Mouse (Mus musculus) neural tube, embryonic 15.5 days (tissue): Measurements from ENCODE around the gene 1700020A23Rik. TPM values are rescaled to one million over a fixed set of nuclear protein-coding genes. Genes with fewer than 3 reads are reported as not detected.
A peak's percentile ranks its signal among the peaks of the same experiment; 100 is the strongest.

Experiments used
- ATAC-seq: fragments of 200-750 bp; cut with Nextera tagmentation; 2 replicates; pipeline ENCODE4 v1.8.0; 2017; ENCODE audit warnings: mild to moderate bottlenecking, moderate TSS enrichment, moderate library complexity; ENCODE audit not compliant: low FRiP score
- H3K27ac ChIP-seq: fragments of 300-500 bp; sonication (generic); replicated peaks from 2 replicates; pipeline ENCODE4 v1.5.1; 2015; ENCODE audit warnings: mild to moderate bottlenecking, inconsistent platforms
- H3K27me3 ChIP-seq: fragments of 300-500 bp; sonication (generic); replicated peaks from 2 replicates; pipeline ENCODE4 v1.6.1; 2015; ENCODE audit warnings: inconsistent platforms
- H3K36me3 ChIP-seq: fragments of 300-500 bp; sonication (generic); 2 replicates; pipeline ENCODE4 v1.6.1; 2015; ENCODE audit warnings: inconsistent platforms
- H3K4me1 ChIP-seq: fragments of 300-500 bp; sonication (generic); 2 replicates; pipeline ENCODE4 v1.6.1; 2015; ENCODE audit warnings: inconsistent platforms
- H3K4me2 ChIP-seq: fragments of 300-500 bp; sonication (generic); 2 replicates; pipeline ENCODE4 v1.6.1; 2015; ENCODE audit warnings: inconsistent platforms, mild to moderate bottlenecking, moderate library complexity
- H3K4me3 ChIP-seq: fragments of 300-500 bp; sonication (generic); replicated peaks from 2 replicates; pipeline ENCODE4 v1.5.1; 2015; ENCODE audit warnings: mild to moderate bottlenecking, inconsistent platforms
- H3K9ac ChIP-seq: fragments of 300-500 bp; sonication (generic); replicated peaks from 2 replicates; pipeline ENCODE4 v1.6.1; 2015; ENCODE audit warnings: mild to moderate bottlenecking, inconsistent platforms
- H3K9me3 ChIP-seq: fragments of 300-500 bp; sonication (generic); replicated peaks from 2 replicates; pipeline ENCODE4 v1.6.1; 2016; ENCODE audit warnings: inconsistent platforms
- WGBS: fragments of 180-500 bp; shearing (Covaris S2); methylation state at CpG from one replicate; pipeline ENCODE4 v1.1.7; 2015; ENCODE audit warnings: mixed read lengths; 5-methylcytosine and 5-hydroxymethylcytosine counted together
- polyA plus RNA-seq: library from polyadenylated mRNA; unstranded; fragments of >200 nt; fragmentation: Nextera tagmentation; extraction: Ambion mirVana; gene quantifications from 2 replicates; pipeline ENCODE4 v1.2.1, GENCODE M21; 2015

Gene 1700020A23Rik
- polyA plus RNA-seq, 1 experiment from 2014 or later, result 0.56 TPM

GRCm38 (mm10) chr2:130414094-130414856 lies 9.2 kb downstream of the 1700020A23Rik start:
- 80% methylated on average over 6 of the region's 6 CpGs for WGBS
- no peaks in the 10 kb centered on the region for H3K9me3 ChIP-seq
- no peak for ATAC-seq
- no peak overlapping the region for H3K4me2 ChIP-seq
- H3K4me3 ChIP-seq, result no peak overlapping the region
- H3K9ac ChIP-seq, result no peak overlapping the region
- peaks cover 9% of the 10 kb centered on the region; the same call in 1 of the 2 replicates for H3K36me3 ChIP-seq
- no peak overlapping the region for H3K27ac ChIP-seq
- no peaks in the 10 kb centered on the region for H3K27me3 ChIP-seq
- no peaks in the 10 kb centered on the region for H3K4me1 ChIP-seq

GRCm38 (mm10) chr2:130421781-130422620 lies 16.9 kb downstream of the 1700020A23Rik start:
- no peaks in the 10 kb centered on the region for H3K9me3 ChIP-seq
- 97% methylated on average over 26 of the region's 26 CpGs for WGBS
- no peak overlapping the region for H3K4me2 ChIP-seq
- ATAC-seq, result no peak
- H3K27me3 ChIP-seq, result no peaks in the 10 kb centered on the region
- H3K4me3 ChIP-seq, result no peak overlapping the region
- H3K4me1 ChIP-seq, result peaks cover 44% of the 10 kb centered on the region
- no peak overlapping the region for H3K9ac ChIP-seq
- no peak overlapping the region for H3K27ac ChIP-seq
- peaks cover 12% of the 10 kb centered on the region; the same call in 1 of the 2 replicates for H3K36me3 ChIP-seq

GRCm38 (mm10) chr2:130423397-130424125 lies 18.5 kb downstream of the 1700020A23Rik start:
- Histone ChIP-seq H3K4me2 (peak overlapping the region; percentile 83), H3K36me3 (peaks cover 10% of the 10 kb centered on the region; the same call in 1 of the 2 replicates), H3K27me3 (no peaks in the 10 kb centered on the region), H3K9ac (peak overlapping the region; percentile 68), H3K27ac (peak overlapping the region; percentile 96), H3K4me3 (peak overlapping the region; percentile 75), H3K4me1 (peaks cover 44% of the 10 kb centered on the region), H3K9me3 (no peaks in the 10 kb centered on the region)
- ATAC-seq, result peak; percentile 85
- 15% methylated on average over 49 of the region's 49 CpGs for WGBS

GRCm38 (mm10) chr2:130424126-130424853 lies 19.2 kb downstream of the 1700020A23Rik start, which contains the start of the genes Vps16 and Pced1a:
Gene Vps16, plus strand, starts transcription at chr2:130424339.
Gene Pced1a, minus strand, starts transcription at chr2:130424701.
- peak within 1 kb of the TSS; percentile 83 for H3K4me2 ChIP-seq
- H3K9ac ChIP-seq, result peak within 1 kb of the TSS; percentile 68
- H3K9me3 ChIP-seq, result no peaks in the 10 kb centered on the region
- 0 out of 2 replicates have a peak, but pooled peaks cover 3% of the 10 kb centered on the region for H3K36me3 ChIP-seq
- ATAC-seq, result peak; percentile 96
- no peaks in the 10 kb centered on the region for H3K27me3 ChIP-seq
- under 1% methylated on average over 56 of the region's 58 CpGs for WGBS
- peaks cover 44% of the 10 kb centered on the region for H3K4me1 ChIP-seq
- H3K4me3 ChIP-seq, result peak within 1 kb of the TSS; percentile 75
- peak within 1 kb of the TSS; percentile 96 for H3K27ac ChIP-seq

- H3K9me3 ChIP-seq, result no peaks in the 10 kb centered on the region
- peaks cover 44% of the 10 kb centered on the region for H3K4me1 ChIP-seq
- peak overlapping the region; percentile 96 for H3K27ac ChIP-seq
- 40% methylated on average over 5 of the region's 5 CpGs for WGBS
- no peak for ATAC-seq
- H3K4me3 ChIP-seq, result peak overlapping the region; percentile 75
- H3K27me3 ChIP-seq, result no peaks in the 10 kb centered on the region
- no peaks in the 10 kb centered on the region for H3K36me3 ChIP-seq
- H3K9ac ChIP-seq, result peak overlapping the region; percentile 68
- H3K4me2 ChIP-seq, result peak overlapping the region; percentile 83
These were observed 20.1 kb downstream of the 1700020A23Rik start for GRCm38 (mm10) chr2:130425112-130425511.

- no peak overlapping the region for H3K4me3 ChIP-seq
- no peak overlapping the region for H3K9ac ChIP-seq
- 74% methylated on average over 2 of the region's 2 CpGs for WGBS
- no peak for ATAC-seq
- H3K27ac ChIP-seq, result no peak overlapping the region
- no peak overlapping the region for H3K4me2 ChIP-seq
- no peaks in the 10 kb centered on the region for H3K27me3 ChIP-seq
- H3K36me3 ChIP-seq, result peaks cover 5% of the 10 kb centered on the region
- peaks cover 13% of the 10 kb centered on the region for H3K4me1 ChIP-seq
- no peaks in the 10 kb centered on the region for H3K9me3 ChIP-seq
These were observed 24.8 kb downstream of the 1700020A23Rik start for GRCm38 (mm10) chr2:130429851-130430250.

- Histone ChIP-seq H3K27ac (no peak overlapping the region), H3K27me3 (no peaks in the 10 kb centered on the region), H3K4me1 (peaks cover 7% of the 10 kb centered on the region), H3K9ac (no peak overlapping the region), H3K36me3 (peaks cover 5% of the 10 kb centered on the region), H3K9me3 (no peaks in the 10 kb centered on the region), H3K4me2 (no peak overlapping the region), H3K4me3 (no peak overlapping the region)
- no peak for ATAC-seq
- 81% methylated on average over 3 of the region's 3 CpGs for WGBS
These were observed 25.4 kb downstream of the 1700020A23Rik start for GRCm38 (mm10) chr2:130430484-130430883.

GRCm38 (mm10) chr2:130432157-130432556 lies 27.1 kb downstream of the 1700020A23Rik start:
- no peak for ATAC-seq
- Histone ChIP-seq H3K27ac (no peak overlapping the region), H3K4me2 (no peak overlapping the region), H3K4me1 (0 out of 2 replicates have a peak, but pooled peaks cover 2% of the 10 kb centered on the region), H3K9ac (no peak overlapping the region), H3K4me3 (no peak overlapping the region), H3K9me3 (no peaks in the 10 kb centered on the region), H3K36me3 (peaks cover 5% of the 10 kb centered on the region), H3K27me3 (no peaks in the 10 kb centered on the region)
- 93% methylated on average over 3 of the region's 3 CpGs for WGBS

- no peak overlapping the region for H3K4me3 ChIP-seq
- 0 out of 2 replicates have a peak, but pooled peaks cover 2% of the 10 kb centered on the region for H3K4me1 ChIP-seq
- H3K27ac ChIP-seq, result no peak overlapping the region
- H3K4me2 ChIP-seq, result no peak overlapping the region
- no peaks in the 10 kb centered on the region for H3K27me3 ChIP-seq
- H3K36me3 ChIP-seq, result peaks cover 14% of the 10 kb centered on the region
- no peak overlapping the region for H3K9ac ChIP-seq
- no peaks in the 10 kb centered on the region for H3K9me3 ChIP-seq
- 0 out of 2 replicates have a peak, but pooled peaks have one; percentile 45 for ATAC-seq
- WGBS, result 22% methylated on average over 4 of the region's 4 CpGs
These were observed 28.1 kb downstream of the 1700020A23Rik start for GRCm38 (mm10) chr2:130433152-130433551.

GRCm38 (mm10) chr2:130436769-130437168 lies 31.7 kb downstream of the 1700020A23Rik start:
- Histone ChIP-seq H3K4me1 (0 out of 2 replicates have a peak, but pooled peaks cover 2% of the 10 kb centered on the region), H3K9me3 (no peaks in the 10 kb centered on the region), H3K27me3 (no peaks in the 10 kb centered on the region), H3K36me3 (peaks cover 48% of the 10 kb centered on the region), H3K4me3 (no peak overlapping the region), H3K27ac (no peak overlapping the region), H3K9ac (no peak overlapping the region), H3K4me2 (no peak overlapping the region)
- 95% methylated on average over 1 of the region's 1 CpGs for WGBS
- no peak for ATAC-seq
